Mouse (Mus musculus) G1E (cell line): Measurements from ENCODE around the gene C530008M17Rik.

ENCODE experiments used
- CTCF ChIP-seq: IDR thresholded peaks from 2 replicates; pipeline ENCODE4 v1.5.1; 2012; ENCODE audit warnings: low read depth, low read length, inconsistent platforms, mixed read lengths
- GATA1 ChIP-seq: IDR thresholded peaks from 2 replicates; pipeline ENCODE4 v1.6.1; 2012; ENCODE audit warnings: borderline replicate concordance, low read length, inconsistent platforms, mixed read lengths

DNA sequence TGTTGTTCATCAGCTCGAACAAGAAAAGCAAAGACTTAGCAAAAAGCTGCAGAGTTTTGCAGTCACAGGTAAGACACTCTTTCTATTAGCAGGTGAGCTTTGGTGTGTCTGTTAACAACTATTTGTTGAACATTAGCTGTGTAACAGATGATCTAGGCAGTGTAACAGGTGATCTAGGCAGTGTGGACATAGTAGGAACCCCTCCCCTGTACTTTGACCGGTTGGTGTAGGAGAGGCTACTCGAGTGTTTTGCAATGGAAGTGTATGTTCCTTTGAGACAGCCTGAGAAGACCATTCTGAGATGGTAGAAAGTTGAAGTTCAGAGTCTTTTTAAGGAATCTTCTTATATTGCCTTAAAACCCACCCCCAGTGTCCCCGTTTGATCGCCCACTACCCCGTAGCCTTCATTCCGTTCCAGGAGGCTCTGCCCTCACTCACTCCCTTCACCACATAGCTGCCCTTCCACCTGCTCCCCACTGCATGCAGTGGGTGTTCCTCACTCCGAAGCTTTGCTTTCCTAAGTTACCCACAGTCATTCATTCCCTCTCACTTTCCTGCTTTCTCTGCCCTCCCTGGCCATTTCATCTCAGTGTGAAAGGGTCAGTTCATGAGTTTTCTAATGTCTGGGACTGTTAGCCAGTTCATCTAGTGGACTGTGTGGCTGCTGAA is 46.5 kb upstream of the C530008M17Rik start:
- TF ChIP-seq CTCF (no peak), GATA1 (no peak)
